Mouse (Mus musculus) granulocyte monocyte progenitor cell, adult 5-6 weeks (primary cell): ENCODE results near the gene Gstp3. TPM values are rescaled to one million over a fixed set of nuclear protein-coding genes. Genes with fewer than 3 reads are reported as not detected.
"Not testable (repeated sequence)": the region's sequence is repeated elsewhere in the genome, so short reads cannot be mapped to it uniquely, and the experiment has no call there.

Source experiments
- ATAC-seq: replicated peaks from 2 replicates; pipeline ENCODE4 v1.8.0; 2016; ENCODE audit warnings: mild to moderate bottlenecking, moderate TSS enrichment, inconsistent platforms; ENCODE audit not compliant: poor library complexity, severe bottlenecking
- total RNA-seq, 2 experiments: library from RNA; stranded (forward) in 1 of 2; stranded (reverse) in 1 of 2; fragments of 200-712, 200-1000 nt in 1 of 2; fragments of >200 nt in 1 of 2; fragmentation: Nextera tagmentation in 1 of 2; gene quantifications; 2 replicates each; pipeline ENCODE4 v1.2.3; 2014 to 2017

Gene Gstp3
- total RNA-seq, 2 experiments from 2014 or later: not detected

- ATAC-seq: no peak
These were observed 32.0 kb upstream of the Gstp3 start for GRCm38 (mm10) chr19:4091383-4091782.

GRCm38 (mm10) chr19:4090446-4090845 is 31.1 kb upstream of the Gstp3 start:
- ATAC-seq: peak; percentile 38; the same call in 1 of the 2 replicates

- no peak for ATAC-seq
These were observed 29.8 kb upstream of the Gstp3 start for GRCm38 (mm10) chr19:4089128-4089527.

- no peak for ATAC-seq
These were observed 28.8 kb upstream of the Gstp3 start for GRCm38 (mm10) chr19:4088146-4088545.

GRCm38 (mm10) chr19:4087090-4087489 is 27.7 kb upstream of the Gstp3 start:
- ATAC-seq: no peak

- ATAC-seq: no peak
These were observed 26.8 kb upstream of the Gstp3 start for GRCm38 (mm10) chr19:4086156-4086555.

GRCm38 (mm10) chr19:4084984-4085383 is 25.6 kb upstream of the Gstp3 start:
- ATAC-seq: no peak

- no peak for ATAC-seq
These were observed 24.5 kb upstream of the Gstp3 start for GRCm38 (mm10) chr19:4083826-4084225.

GRCm38 (mm10) chr19:4083316-4083715 is 23.9 kb upstream of the Gstp3 start:
- ATAC-seq: no peak

GRCm38 (mm10) chr19:4082219-4082965 is 23.0 kb upstream of the Gstp3 start:
- ATAC-seq: no peak

- ATAC-seq: no peak
These were observed 22.0 kb upstream of the Gstp3 start, which contains the start of gene Cabp2 for GRCm38 (mm10) chr19:4081394-4081793. Gene Cabp2, plus strand, starts transcription at chr19:4081578.

- ATAC-seq: 0 out of 2 replicates have a peak, but pooled peaks have one; percentile 33
These were observed 21.2 kb upstream of the Gstp3 start for GRCm38 (mm10) chr19:4080511-4081009.

GRCm38 (mm10) chr19:4079594-4079993 is 20.2 kb upstream of the Gstp3 start:
- no peak for ATAC-seq

GRCm38 (mm10) chr19:4075531-4075930 is 16.2 kb upstream of the Gstp3 start:
- no peak for ATAC-seq

- ATAC-seq: no peak
These were observed 13.5 kb upstream of the Gstp3 start for GRCm38 (mm10) chr19:4072706-4073424.

- no peak for ATAC-seq
These were observed 12.0 kb upstream of the Gstp3 start for GRCm38 (mm10) chr19:4071406-4071805.

- ATAC-seq: peak; percentile 86
These were observed 11.4 kb upstream of the Gstp3 start for GRCm38 (mm10) chr19:4070756-4071155.

GRCm38 (mm10) chr19:4070311-4070710 is 10.9 kb upstream of the Gstp3 start:
- ATAC-seq: no peak

GRCm38 (mm10) chr19:4068717-4069410 is 9.5 kb upstream of the Gstp3 start:
- ATAC-seq: peak; percentile 55

GRCm38 (mm10) chr19:4068242-4068641 is 8.9 kb upstream of the Gstp3 start:
- not testable (repeated sequence) for ATAC-seq

GRCm38 (mm10) chr19:4066877-4067276 is 7.5 kb upstream of the Gstp3 start:
- ATAC-seq: no peak
